Mouse (Mus musculus) forebrain, postnatal 0 days (tissue): ENCODE data around the gene Tnxb. TPM values are rescaled to one million over a fixed set of nuclear protein-coding genes. Genes with fewer than 3 reads are reported as not detected.
"Not testable (repeated sequence)": the region's sequence is repeated elsewhere in the genome, so short reads cannot be mapped to it uniquely, and the experiment has no call there.

Experiments
- ATAC-seq: fragments of 200-750 bp; cut with Nextera tagmentation; 2 replicates; pipeline ENCODE4 v1.8.0; 2017; ENCODE audit warnings: mild to moderate bottlenecking, moderate library complexity
- DNase-seq: peaks from one replicate; pipeline ENCODE4 v3.0.0-alpha.2; 2015
- H3K27ac ChIP-seq: fragments of 300-500 bp; sonication (generic); 2 replicates; pipeline ENCODE4 v1.5.1; 2014; ENCODE audit warnings: low read depth, mild to moderate bottlenecking, antibody characterized with exemption, low read length, moderate library complexity, mixed read lengths
- H3K27me3 ChIP-seq: fragments of 300-500 bp; sonication (generic); 2 replicates; pipeline ENCODE4 v1.6.1; 2014; ENCODE audit warnings: mild to moderate bottlenecking, low read length, mixed read lengths; ENCODE audit not compliant: insufficient read depth
- H3K36me3 ChIP-seq: fragments of 300-500 bp; sonication (generic); 2 replicates; pipeline ENCODE4 v1.6.1; 2014; ENCODE audit warnings: mild to moderate bottlenecking, moderate library complexity; ENCODE audit not compliant: insufficient read depth
- H3K4me1 ChIP-seq: fragments of 300-500 bp; sonication (generic); 2 replicates; pipeline ENCODE4 v1.6.1; 2014; ENCODE audit warnings: antibody characterized with exemption; ENCODE audit not compliant: insufficient read depth
- H3K4me2 ChIP-seq: fragments of 300-500 bp; sonication (generic); 2 replicates; pipeline ENCODE4 v1.6.1; 2014; ENCODE audit warnings: low read depth, mild to moderate bottlenecking, moderate library complexity
- H3K4me3 ChIP-seq: fragments of 300-500 bp; sonication (generic); 2 replicates; pipeline ENCODE4 v1.5.1; 2014; ENCODE audit warnings: low read depth, low read length, mixed read lengths
- H3K9ac ChIP-seq: fragments of 300-500 bp; sonication (generic); 2 replicates; pipeline ENCODE4 v1.6.1; 2014; ENCODE audit warnings: mild to moderate bottlenecking
- H3K9me3 ChIP-seq: fragments of 300-500 bp; sonication (generic); 2 replicates; pipeline ENCODE4 v1.6.1; 2016; ENCODE audit warnings: low read length
- CTCF ChIP-seq: sonication (generic); IDR thresholded peaks from 2 replicates; pipeline ENCODE4 v1.5.1; 2016; ENCODE audit warnings: antibody characterized with exemption, control low read depth, low read depth
- WGBS: fragments of 180-500 bp; shearing (Covaris S2); extraction: QIAGEN DNeasy Blood & Tissue Kit; methylation state at CpG from one replicate; pipeline ENCODE4 v1.1.7; 2014; 5-methylcytosine and 5-hydroxymethylcytosine counted together
- polyA plus RNA-seq: library from polyadenylated mRNA; unstranded; fragments of >200 nt; fragmentation: Nextera tagmentation; extraction: Ambion mirVana; gene quantifications from 2 replicates; pipeline ENCODE4 v1.2.1, GENCODE M21; 2015
- total RNA-seq: library from RNA; depleted of rRNA; stranded (reverse); fragments of >200 nt; gene quantifications from 2 replicates; pipeline ENCODE4 v1.2.3, GENCODE M21; 2014

Tnxb gene
- total and polyA plus RNA-seq, 2 experiments from 2014 or later = 0.16 to 1.7 TPM

GRCm38 (mm10) chr17:34700671-34701071 lies 30.3 kb downstream of the Tnxb start:
- Histone ChIP-seq H3K36me3 (no peaks in the 10 kb centered on the region), H3K4me1 (peaks cover 18% of the 10 kb centered on the region; the same call in 1 of the 2 replicates), H3K4me3 (no peak overlapping the region), H3K4me2 (no peak overlapping the region), H3K9ac (no peak overlapping the region), H3K9me3 (no peaks in the 10 kb centered on the region), H3K27me3 (no peaks in the 10 kb centered on the region), H3K27ac (peak overlapping the region; percentile 84)
- no peak for TF ChIP-seq CTCF
- peak; percentile 52 for DNase-seq
- 46% methylated on average over 2 of the region's 2 CpGs for WGBS
- ATAC-seq = 0 out of 2 replicates have a peak, but pooled peaks have one; percentile 1

DNA sequence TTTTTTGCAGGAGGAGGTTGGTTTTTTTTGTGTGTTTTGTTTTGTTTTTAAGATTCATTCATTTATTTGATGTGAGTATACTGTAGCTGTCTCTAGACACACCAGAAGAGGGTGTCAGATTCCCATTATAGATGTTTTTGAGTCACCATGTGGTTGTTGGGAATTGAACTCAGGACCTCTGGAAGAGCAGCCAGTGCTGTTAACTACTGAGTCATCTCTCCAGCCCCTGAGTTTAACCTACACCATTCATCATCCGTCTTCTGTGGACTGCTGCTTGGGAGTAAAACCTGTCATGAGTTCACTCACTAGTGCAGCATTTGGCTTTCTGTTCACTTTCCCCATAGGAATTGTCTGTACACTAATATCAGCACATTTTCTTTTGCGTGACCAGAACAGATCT lies 36.1 kb downstream of the Tnxb start:
- not testable (repeated sequence) for H3K36me3 ChIP-seq, H3K27me3 ChIP-seq, H3K4me2 ChIP-seq, H3K4me1 ChIP-seq, H3K9me3 ChIP-seq, H3K4me3 ChIP-seq, H3K27ac ChIP-seq, H3K9ac ChIP-seq, DNase-seq, ATAC-seq
- WGBS = 82% methylated on average over 2 of the region's 2 CpGs

GRCm38 (mm10) chr17:34712951-34713350 lies 42.6 kb downstream of the Tnxb start:
- Histone ChIP-seq H3K4me3 (no peak overlapping the region), H3K9me3 (no peaks in the 10 kb centered on the region), H3K9ac (no peak overlapping the region), H3K27ac (no peak overlapping the region), H3K4me2 (no peak overlapping the region), H3K4me1 (no peaks in the 10 kb centered on the region), H3K36me3 (no peaks in the 10 kb centered on the region), H3K27me3 (no peaks in the 10 kb centered on the region)
- 0 out of 2 replicates have a peak, but pooled peaks have one; percentile 10 for ATAC-seq
- whole genome bisulfite sequencing = 45% methylated on average over 6 of the region's 6 CpGs
- peak; percentile 36 for DNase-seq
- TF ChIP-seq CTCF = peak; percentile 62

DNA sequence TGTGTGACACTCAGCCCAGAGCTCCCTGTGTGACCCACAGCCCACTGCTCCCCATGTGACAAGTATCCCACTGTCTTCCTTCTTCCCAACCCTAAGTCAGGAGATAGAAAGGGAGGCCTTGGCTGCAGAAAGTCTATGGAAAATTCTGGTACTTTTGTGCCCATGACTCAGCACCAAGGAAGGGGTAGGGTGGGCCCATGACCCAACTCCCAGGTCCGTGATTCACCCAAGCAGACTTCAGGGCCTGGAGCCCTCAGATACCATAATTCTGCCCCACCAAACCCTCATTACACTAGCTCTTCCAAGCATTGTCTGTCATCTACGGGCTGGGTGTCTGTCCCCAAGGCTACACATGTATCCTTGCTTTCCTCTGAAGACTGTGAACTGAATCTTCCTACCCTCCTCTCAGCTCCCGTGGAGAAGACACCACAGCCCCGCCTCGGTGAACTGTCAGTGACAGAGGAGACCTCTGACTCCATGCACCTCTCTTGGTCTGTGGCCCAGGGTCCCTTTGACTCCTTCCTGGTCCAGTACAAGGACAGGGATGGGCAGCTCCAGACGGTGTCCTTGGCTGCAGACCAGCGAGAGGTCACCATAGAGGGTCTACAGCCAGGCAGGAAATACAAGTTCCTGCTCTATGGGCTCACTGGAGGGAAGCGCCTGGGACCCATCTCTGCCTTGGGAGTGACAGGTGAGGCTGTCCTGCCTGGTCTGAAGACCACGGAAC lies 44.0 kb downstream of the Tnxb start:
- not testable (repeated sequence) for ATAC-seq, H3K27me3 ChIP-seq, DNase-seq, H3K36me3 ChIP-seq, H3K4me2 ChIP-seq, H3K4me1 ChIP-seq, H3K4me3 ChIP-seq, H3K9ac ChIP-seq, H3K9me3 ChIP-seq, H3K27ac ChIP-seq
- 86% methylated on average over 9 of the region's 9 CpGs for WGBS

DNA sequence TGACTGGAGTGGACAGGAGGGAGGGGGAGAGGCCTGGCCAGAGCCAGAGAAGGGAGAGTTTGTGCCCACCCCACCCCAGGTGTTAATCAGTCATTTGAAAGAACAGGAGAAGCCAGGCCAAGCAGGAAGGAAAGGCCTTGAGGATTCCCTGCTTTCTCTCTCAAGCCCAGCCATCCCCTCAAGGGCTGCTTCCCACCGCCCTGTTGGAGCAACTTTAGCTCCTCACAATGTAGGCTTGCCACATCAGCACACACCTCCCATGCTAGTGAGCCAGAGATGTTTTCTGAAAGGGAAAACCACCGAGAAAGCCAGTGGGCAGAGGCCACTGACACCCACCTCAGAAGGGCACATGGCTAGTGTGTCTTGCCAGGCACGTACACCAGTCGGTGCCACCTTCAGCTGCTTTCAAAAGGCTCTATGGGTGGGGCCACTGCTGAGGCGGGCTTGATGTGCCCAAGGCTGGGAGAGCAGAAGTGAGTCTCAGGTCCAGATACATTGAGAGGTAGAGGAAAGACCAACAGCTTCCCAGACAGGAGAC lies 44.6 kb downstream of the Tnxb start:
- H3K4me2 ChIP-seq, H3K9me3 ChIP-seq, H3K36me3 ChIP-seq, H3K4me3 ChIP-seq, H3K9ac ChIP-seq, ATAC-seq, H3K27ac ChIP-seq, H3K27me3 ChIP-seq, DNase-seq, H3K4me1 ChIP-seq: not testable (repeated sequence)
- 81% methylated on average over 5 of the region's 5 CpGs for WGBS

DNA sequence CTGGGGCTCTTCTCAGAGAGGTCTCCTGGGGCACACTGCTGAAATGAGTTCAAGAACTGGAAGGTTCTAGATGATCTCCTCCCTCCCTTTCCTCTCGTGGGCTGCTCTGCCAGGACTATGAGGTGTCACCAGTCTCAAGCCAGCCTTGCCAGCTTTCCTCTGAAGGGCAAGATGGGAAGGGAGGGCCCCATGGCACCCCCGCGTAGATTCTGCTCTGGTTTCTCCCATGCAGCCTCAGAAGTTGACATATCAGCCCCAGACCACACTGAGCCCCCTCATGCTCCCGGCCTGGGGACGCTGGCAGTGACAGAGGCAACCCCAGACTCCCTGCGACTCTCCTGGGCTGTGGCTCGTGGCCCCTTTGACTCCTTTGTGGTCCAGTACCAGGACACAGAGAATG lies 45.1 kb downstream of the Tnxb start:
- H3K4me3 ChIP-seq, H3K27ac ChIP-seq, H3K9ac ChIP-seq, H3K27me3 ChIP-seq, H3K4me2 ChIP-seq, DNase-seq, H3K9me3 ChIP-seq, H3K36me3 ChIP-seq, H3K4me1 ChIP-seq, ATAC-seq: not testable (repeated sequence)
- 94% methylated on average over 7 of the region's 7 CpGs for WGBS

DNA sequence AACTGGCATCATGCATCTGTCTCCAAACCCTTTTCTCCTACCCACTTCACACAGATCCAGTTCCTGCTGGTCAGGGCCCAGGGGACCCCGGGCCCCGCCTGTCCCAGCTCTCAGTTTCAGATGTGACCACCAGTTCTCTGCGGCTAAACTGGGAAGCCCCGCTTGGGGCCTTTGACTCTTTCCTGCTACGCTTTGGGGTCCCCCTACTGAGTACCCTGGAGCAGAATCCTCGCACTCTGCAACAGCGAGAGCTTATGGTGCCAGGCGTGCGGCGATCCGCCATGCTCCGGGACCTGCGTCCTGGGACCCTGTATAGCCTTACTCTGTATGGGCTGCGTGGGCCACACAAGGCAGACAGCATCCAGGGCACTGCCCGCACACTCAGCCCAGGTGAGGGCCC lies 45.9 kb downstream of the Tnxb start:
- ATAC-seq (no peak), DNase-seq (no peak)
- Histone ChIP-seq H3K4me2 (no peak overlapping the region), H3K27ac (no peak overlapping the region), H3K27me3 (no peaks in the 10 kb centered on the region), H3K9me3 (no peaks in the 10 kb centered on the region), H3K36me3 (no peaks in the 10 kb centered on the region), H3K4me3 (no peak overlapping the region), H3K4me1 (no peaks in the 10 kb centered on the region), H3K9ac (no peak overlapping the region)
- WGBS = 90% methylated on average over 15 of the region's 15 CpGs
- TF ChIP-seq CTCF = no peak
